Mouse (Mus musculus) heart, embryonic 13.5 days (tissue): ENCODE data around the gene Gbf1. TPM values are rescaled to one million over a fixed set of nuclear protein-coding genes. Genes with fewer than 3 reads are reported as not detected.
A peak's percentile ranks its signal among the peaks of the same experiment; 100 is the strongest.

Experiments used
- ATAC-seq: fragments of 200-750 bp; cut with Nextera tagmentation; 2 replicates; pipeline ENCODE4 v1.8.0; 2017; ENCODE audit warnings: moderate TSS enrichment; ENCODE audit not compliant: insufficient number of reproducible peaks, low FRiP score, low TSS enrichment; ENCODE audit errors: extremely low read depth
- H3K27ac ChIP-seq: fragments of 300-500 bp; sonication (generic); replicated peaks from 2 replicates; pipeline ENCODE4 v1.5.1; 2015; ENCODE audit warnings: moderate library complexity, mild to moderate bottlenecking, inconsistent platforms
- H3K27me3 ChIP-seq: fragments of 300-500 bp; sonication (generic); replicated peaks from 2 replicates; pipeline ENCODE4 v1.6.1; 2015; ENCODE audit warnings: mild to moderate bottlenecking, inconsistent platforms
- H3K36me3 ChIP-seq: fragments of 300-500 bp; sonication (generic); 2 replicates; pipeline ENCODE4 v1.6.1; 2015; ENCODE audit warnings: mild to moderate bottlenecking, inconsistent platforms
- H3K4me1 ChIP-seq: fragments of 300-500 bp; sonication (generic); 2 replicates; pipeline ENCODE4 v1.6.1; 2015; ENCODE audit warnings: inconsistent platforms
- H3K4me2 ChIP-seq: fragments of 300-500 bp; sonication (generic); 2 replicates; pipeline ENCODE4 v1.6.1; 2015; ENCODE audit warnings: inconsistent platforms, mild to moderate bottlenecking, moderate library complexity
- H3K4me3 ChIP-seq: fragments of 300-500 bp; sonication (generic); 2 replicates; pipeline ENCODE4 v1.5.1; 2015; ENCODE audit warnings: moderate library complexity, mild to moderate bottlenecking, inconsistent platforms
- H3K9ac ChIP-seq: fragments of 300-500 bp; sonication (generic); 2 replicates; pipeline ENCODE4 v1.6.1; 2015; ENCODE audit warnings: inconsistent platforms, mild to moderate bottlenecking, moderate library complexity
- H3K9me3 ChIP-seq: fragments of 300-500 bp; sonication (generic); 2 replicates; pipeline ENCODE4 v1.6.1; 2016; ENCODE audit warnings: inconsistent platforms
- WGBS: fragments of 180-500 bp; shearing (Covaris S2); methylation state at CpG from one replicate; pipeline ENCODE4 v1.1.7; 2015; ENCODE audit warnings: mixed read lengths; 5-methylcytosine and 5-hydroxymethylcytosine counted together
- polyA plus RNA-seq: library from polyadenylated mRNA; unstranded; fragments of >200 nt; fragmentation: Nextera tagmentation; extraction: Ambion mirVana; gene quantifications from 2 replicates; pipeline ENCODE4 v1.2.1, GENCODE M21; 2015

Gene Gbf1
- polyA plus RNA-seq, 1 experiment from 2014 or later = 41.1 TPM

DNA sequence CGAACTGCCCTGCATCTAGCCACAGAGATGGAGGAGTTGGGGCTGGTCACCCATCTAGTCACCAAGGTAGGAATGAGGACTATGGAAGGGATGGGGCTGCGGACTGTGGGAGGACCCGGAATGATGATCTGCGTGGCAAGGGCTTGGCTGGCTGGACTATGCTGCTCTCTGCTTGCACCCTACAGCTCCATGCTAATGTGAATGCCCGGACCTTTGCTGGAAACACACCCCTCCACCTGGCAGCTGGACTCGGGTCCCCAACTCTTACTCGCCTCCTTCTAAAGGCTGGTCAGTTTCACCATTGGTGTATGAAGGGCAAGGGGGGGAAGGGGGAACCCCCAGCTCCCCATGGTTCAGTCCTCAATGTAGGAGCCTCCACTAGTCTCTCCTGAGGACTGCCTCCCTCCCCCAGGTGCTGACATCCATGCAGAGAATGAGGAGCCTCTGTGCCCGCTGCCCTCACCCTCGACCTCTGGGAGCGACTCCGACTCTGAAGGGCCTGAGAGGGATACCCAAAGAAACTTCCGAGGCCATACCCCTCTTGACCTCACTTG is 158.1 kb downstream of the Gbf1 start:
- ATAC-seq = no peak
- Histone ChIP-seq H3K9me3 (no peaks in the 10 kb centered on the region), H3K27me3 (peaks cover 67% of the 10 kb centered on the region)

GRCm38 (mm10) chr19:46311341-46311740 is 159.0 kb downstream of the Gbf1 start:
- H3K4me1 ChIP-seq = peaks cover 37% of the 10 kb centered on the region
- H3K4me2 ChIP-seq = no peak overlapping the region
- no peak for ATAC-seq
- 80% methylated on average over 9 of the region's 9 CpGs for WGBS
- H3K27me3 ChIP-seq = peaks cover 77% of the 10 kb centered on the region
- H3K27ac ChIP-seq = no peak overlapping the region
- H3K4me3 ChIP-seq = no peak overlapping the region
- H3K36me3 ChIP-seq = peaks cover 48% of the 10 kb centered on the region
- no peak overlapping the region for H3K9ac ChIP-seq
- no peaks in the 10 kb centered on the region for H3K9me3 ChIP-seq

More for the DNA sequence above, 158.1 kb downstream of the Gbf1 start:
- no peak overlapping the region for H3K4me2 ChIP-seq
- H3K36me3 ChIP-seq = peaks cover 48% of the 10 kb centered on the region
- H3K4me3 ChIP-seq = no peak overlapping the region
- no peak overlapping the region for H3K27ac ChIP-seq
- 81% methylated on average over 12 of the region's 12 CpGs for WGBS
- no peak overlapping the region for H3K9ac ChIP-seq
- peaks cover 34% of the 10 kb centered on the region for H3K4me1 ChIP-seq

DNA sequence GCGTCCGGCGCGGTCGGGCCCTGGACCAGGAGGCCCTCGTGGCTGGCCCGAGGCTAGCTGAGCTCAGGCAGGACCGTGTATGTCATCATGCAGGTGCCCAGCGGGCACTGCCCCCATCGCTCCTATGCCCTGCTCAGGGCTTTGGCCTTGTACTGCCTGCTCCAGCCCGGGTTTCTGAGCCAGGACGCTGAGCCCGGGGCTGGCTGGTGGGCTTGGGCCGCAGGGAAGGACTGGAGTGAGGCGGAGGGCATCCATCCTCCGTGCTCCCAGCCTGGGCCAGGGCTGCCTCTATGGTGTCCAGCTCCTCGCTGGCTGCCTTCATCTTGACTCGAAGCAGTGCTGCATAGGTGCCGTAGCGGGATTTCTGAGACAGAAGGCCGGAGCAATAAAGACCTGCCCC is 160.3 kb downstream of the Gbf1 start:
- peaks cover 84% of the 10 kb centered on the region for H3K27me3 ChIP-seq
- H3K27ac ChIP-seq = no peak overlapping the region
- ATAC-seq = no peak
- H3K9ac ChIP-seq = no peak overlapping the region
- H3K4me1 ChIP-seq = peaks cover 46% of the 10 kb centered on the region
- H3K9me3 ChIP-seq = no peaks in the 10 kb centered on the region
- H3K4me3 ChIP-seq = no peak overlapping the region
- WGBS = 89% methylated on average over 21 of the region's 21 CpGs
- H3K4me2 ChIP-seq = no peak overlapping the region
- H3K36me3 ChIP-seq = peaks cover 45% of the 10 kb centered on the region

- no peak for ATAC-seq
- peaks cover 39% of the 10 kb centered on the region for H3K36me3 ChIP-seq
- WGBS = 74% methylated on average over 9 of the region's 9 CpGs
- no peak overlapping the region for H3K4me3 ChIP-seq
- H3K9ac ChIP-seq = no peak overlapping the region
- H3K9me3 ChIP-seq = no peaks in the 10 kb centered on the region
- H3K27me3 ChIP-seq = peaks cover 84% of the 10 kb centered on the region
- peaks cover 52% of the 10 kb centered on the region for H3K4me1 ChIP-seq
- H3K27ac ChIP-seq = no peak overlapping the region
- H3K4me2 ChIP-seq = no peak overlapping the region
Observed at GRCm38 (mm10) chr19:46313116-46313515, 160.8 kb downstream of the Gbf1 start.

GRCm38 (mm10) chr19:46313591-46313990 is 161.3 kb downstream of the Gbf1 start:
- 66% methylated on average over 6 of the region's 6 CpGs for WGBS
- peaks cover 53% of the 10 kb centered on the region for H3K4me1 ChIP-seq
- ATAC-seq = no peak
- peaks cover 35% of the 10 kb centered on the region for H3K36me3 ChIP-seq
- H3K27me3 ChIP-seq = peaks cover 84% of the 10 kb centered on the region
- H3K9ac ChIP-seq = no peak overlapping the region
- H3K4me2 ChIP-seq = no peak overlapping the region
- no peak overlapping the region for H3K4me3 ChIP-seq
- no peaks in the 10 kb centered on the region for H3K9me3 ChIP-seq
- H3K27ac ChIP-seq = no peak overlapping the region

DNA sequence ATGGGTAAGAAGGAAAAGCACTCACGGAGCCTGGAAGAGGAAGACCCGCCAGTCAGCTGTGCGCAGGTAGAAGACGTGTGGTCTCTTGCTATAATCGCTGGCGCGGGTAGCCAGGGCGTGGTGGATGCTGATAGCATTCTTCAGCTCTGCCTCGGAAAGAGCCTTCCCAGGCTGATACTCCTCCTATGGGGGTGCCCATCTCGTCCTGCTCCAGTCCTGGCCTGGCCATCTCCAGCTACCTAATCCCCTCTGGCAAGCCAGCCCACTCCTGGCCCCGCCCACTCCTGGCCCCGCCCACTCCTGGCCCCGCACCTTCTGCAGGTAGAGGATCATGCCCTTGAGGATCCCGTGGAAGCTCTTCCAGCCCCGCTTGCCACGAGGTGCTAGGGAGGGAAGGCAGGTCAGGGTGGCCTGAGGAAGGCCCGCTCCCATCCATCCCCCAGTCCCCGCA is 161.9 kb downstream of the Gbf1 start:
- peaks cover 87% of the 10 kb centered on the region for H3K27me3 ChIP-seq
- 13% methylated on average over 18 of the region's 18 CpGs for whole genome bisulfite sequencing
- H3K9me3 ChIP-seq = no peaks in the 10 kb centered on the region
- H3K4me2 ChIP-seq = peak overlapping the region; percentile 81; the same call in 1 of the 2 replicates
- no peak overlapping the region for H3K9ac ChIP-seq
- H3K36me3 ChIP-seq = peaks cover 35% of the 10 kb centered on the region
- no peak for ATAC-seq
- 0 out of 2 replicates have a peak overlapping the region, but pooled peaks have one; percentile 17 for H3K4me3 ChIP-seq
- H3K4me1 ChIP-seq = peaks cover 55% of the 10 kb centered on the region
- H3K27ac ChIP-seq = no peak overlapping the region

DNA sequence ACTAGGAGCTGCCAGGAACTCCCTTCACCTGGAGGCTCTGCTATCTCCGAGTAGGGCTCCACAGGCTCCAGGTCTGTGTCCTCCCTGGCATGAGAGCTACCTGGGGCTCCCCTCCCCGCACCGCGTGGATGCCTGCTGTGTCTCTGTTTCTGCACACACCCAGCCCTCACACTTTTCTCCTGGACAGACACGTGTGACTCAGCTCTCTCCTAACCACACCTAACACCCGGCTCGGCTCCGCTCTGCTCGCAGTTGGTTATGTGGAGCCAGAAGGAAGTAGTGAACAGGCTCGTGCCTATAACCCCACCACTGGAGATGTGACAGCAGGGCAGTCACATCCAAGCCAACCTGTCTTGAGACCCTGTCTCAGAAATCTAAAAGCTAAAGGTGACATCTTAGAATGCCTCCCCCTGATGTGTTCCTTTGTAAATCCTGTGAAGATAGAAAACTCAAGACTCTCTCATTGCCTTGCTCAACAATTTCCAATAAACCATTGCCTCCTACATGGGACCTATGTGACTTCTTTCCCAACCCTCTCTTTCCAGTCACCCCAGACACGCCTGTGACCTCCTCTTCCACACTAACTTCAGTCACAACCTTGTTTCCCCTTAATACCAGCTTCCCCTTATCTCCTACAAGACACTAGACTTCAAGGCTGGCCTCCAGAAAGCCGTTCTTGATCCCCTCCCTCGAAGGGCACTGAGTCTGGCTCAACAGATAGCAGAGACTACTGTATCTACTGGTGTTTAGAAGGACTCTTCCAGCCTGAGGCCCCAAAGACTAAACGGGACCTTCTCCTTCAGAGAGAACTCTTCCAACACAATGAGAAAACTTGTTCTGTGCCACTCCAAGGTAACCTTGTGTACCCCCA is 162.8 kb downstream of the Gbf1 start:
- H3K4me1 ChIP-seq = peaks cover 58% of the 10 kb centered on the region
- peaks cover 29% of the 10 kb centered on the region for H3K36me3 ChIP-seq
- H3K9me3 ChIP-seq = no peaks in the 10 kb centered on the region
- 26% methylated on average over 14 of the region's 14 CpGs for WGBS
- peak overlapping the region; percentile 17; the same call in 1 of the 2 replicates for H3K4me3 ChIP-seq
- H3K9ac ChIP-seq = peak overlapping the region; percentile 19; the same call in 1 of the 2 replicates
- peak overlapping the region; percentile 81 for H3K4me2 ChIP-seq
- peaks cover 90% of the 10 kb centered on the region for H3K27me3 ChIP-seq
- no peak for ATAC-seq
- H3K27ac ChIP-seq = peak overlapping the region; percentile 16; the same call in 1 of the 2 replicates

DNA sequence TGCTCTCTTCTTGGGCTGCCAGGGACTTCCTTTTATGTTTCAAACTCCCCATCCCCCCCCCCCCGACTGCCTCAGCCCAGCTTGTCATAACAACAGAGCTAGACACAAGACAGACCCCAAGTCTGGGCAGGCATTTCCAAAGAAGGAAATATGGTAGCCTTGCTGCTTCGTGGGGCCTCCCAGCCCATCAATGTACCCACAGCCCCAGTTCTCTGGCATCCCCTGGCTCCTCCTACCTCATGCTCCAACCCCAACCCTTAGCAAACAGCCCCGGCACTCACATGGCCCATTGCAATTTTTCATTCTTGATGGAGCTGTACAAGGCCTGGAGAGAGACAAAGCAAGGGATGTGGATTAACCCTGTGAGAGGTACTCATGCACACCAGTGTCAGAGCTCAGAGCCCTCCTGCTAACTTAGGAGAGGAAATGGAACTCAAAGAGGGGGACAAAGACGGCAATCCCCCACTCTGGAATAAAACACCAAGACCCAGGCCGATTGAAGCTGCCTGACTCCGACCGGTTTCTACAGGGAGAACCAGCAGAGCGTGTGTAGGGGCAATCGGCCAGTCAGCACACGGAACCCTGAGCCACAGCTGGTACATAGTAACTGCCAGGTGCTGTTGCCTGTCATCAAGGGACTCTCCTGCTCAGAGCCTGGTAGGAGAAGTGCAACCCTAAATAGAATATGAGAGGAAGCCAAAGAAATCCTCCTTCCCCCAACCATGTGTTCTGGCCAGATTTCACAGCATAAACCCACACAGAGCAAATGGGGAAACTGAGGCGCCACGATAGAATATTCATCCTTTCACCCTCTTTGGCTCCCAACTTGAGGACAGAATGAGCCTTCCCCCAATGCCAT is 163.7 kb downstream of the Gbf1 start:
- H3K4me2 ChIP-seq = peak overlapping the region; percentile 81
- peaks cover 58% of the 10 kb centered on the region for H3K4me1 ChIP-seq
- H3K36me3 ChIP-seq = peaks cover 20% of the 10 kb centered on the region
- peaks cover 92% of the 10 kb centered on the region for H3K27me3 ChIP-seq
- H3K9me3 ChIP-seq = no peaks in the 10 kb centered on the region
- peak overlapping the region; percentile 76 for H3K9ac ChIP-seq
- WGBS = 41% methylated on average over 12 of the region's 12 CpGs
- peak overlapping the region; percentile 62 for H3K4me3 ChIP-seq
- no peak for ATAC-seq
- peak overlapping the region; percentile 67 for H3K27ac ChIP-seq

GRCm38 (mm10) chr19:46316846-46317545 is 164.7 kb downstream of the Gbf1 start:
- no peak for ATAC-seq
- H3K9ac ChIP-seq = peak overlapping the region; percentile 76
- peak overlapping the region; percentile 62 for H3K4me3 ChIP-seq
- 35% methylated on average over 15 of the region's 15 CpGs for WGBS
- H3K36me3 ChIP-seq = peaks cover 10% of the 10 kb centered on the region
- H3K4me2 ChIP-seq = peak overlapping the region; percentile 81
- peaks cover 100% of the 10 kb centered on the region for H3K27me3 ChIP-seq
- no peaks in the 10 kb centered on the region for H3K9me3 ChIP-seq
- H3K4me1 ChIP-seq = peaks cover 60% of the 10 kb centered on the region
- peak overlapping the region; percentile 67 for H3K27ac ChIP-seq

GRCm38 (mm10) chr19:46317546-46317885 is 165.2 kb downstream of the Gbf1 start:
- H3K27me3 ChIP-seq = peaks cover 100% of the 10 kb centered on the region
- peak overlapping the region; percentile 36 for H3K27ac ChIP-seq
- no peaks in the 10 kb centered on the region for H3K9me3 ChIP-seq
- H3K4me1 ChIP-seq = peaks cover 60% of the 10 kb centered on the region
- peak overlapping the region; percentile 81 for H3K4me2 ChIP-seq
- no peak for ATAC-seq
- peak overlapping the region; percentile 76 for H3K9ac ChIP-seq
- WGBS = under 1% methylated on average over 48 of the region's 48 CpGs
- H3K4me3 ChIP-seq = peak overlapping the region; percentile 62
- peaks cover 5% of the 10 kb centered on the region for H3K36me3 ChIP-seq
